Comparison of ENCODE assay signal across 8 mouse cellular contexts in genomic region chr3:41042195-41042938, GRCm38 (mm10). TPM values are rescaled to one million over a fixed set of nuclear protein-coding genes. Genes with fewer than 3 reads are reported as not detected.
A peak's percentile ranks its signal among the peaks of the same experiment; 100 is the strongest.
DNase-seq lines count a peak whose midpoint lies in the region; ATAC-seq and TF ChIP-seq lines count a peak whose summit lies in the region.

No protein-coding gene starts in this region.

- DNase-seq in forebrain, embryonic 10.5 days (ENCODE audit: extremely low spot score, low spot score): peak; percentile 27
- no peak for DNase-seq in forebrain, embryonic 11.5 days (ENCODE audit: low spot score)
- DNase-seq in right cerebral cortex, postnatal 4 days: peak; percentile 14
- no peak for DNase-seq in right cerebral cortex, postnatal 36 days (ENCODE audit: low spot score in 2 of 2)
- peak; percentile 69 to 76 for DNase-seq in cerebellum, postnatal 10 days
- DNase-seq in heart, postnatal 4 days: peak; percentile 49
- peak; percentile 59 for DNase-seq in stomach, postnatal 0 days (ENCODE audit: low spot score)

- WGBS in forebrain, embryonic 10.5 days: 87% methylated on average over 4 of the region's 4 CpGs
- WGBS in forebrain, embryonic 11.5 days: 85% methylated on average over 4 of the region's 4 CpGs
- 74% methylated on average over 4 of the region's 4 CpGs for WGBS in lung, embryonic 16.5 days
- WGBS in stomach, postnatal 0 days: 76% methylated on average over 4 of the region's 4 CpGs

- H3K4me2 ChIP-seq in forebrain, embryonic 11.5 days (ENCODE audit: low read depth, low read length, severe bottlenecking): no peak overlapping the region
- no peak overlapping the region for H3K4me2 ChIP-seq in lung, embryonic 16.5 days (ENCODE audit: low read depth, low read length)
- no peak overlapping the region for H3K4me2 ChIP-seq in stomach, postnatal 0 days (replicated peaks; ENCODE audit: low read depth)

- no peaks in the 10 kb centered on the region for H3K9me3 ChIP-seq in forebrain, embryonic 10.5 days
- no peaks in the 10 kb centered on the region for H3K9me3 ChIP-seq in forebrain, embryonic 11.5 days (ENCODE audit: control insufficient read depth, low read length)
- H3K9me3 ChIP-seq in lung, embryonic 16.5 days (ENCODE audit: control insufficient read depth, low read length): no peaks in the 10 kb centered on the region
- no peaks in the 10 kb centered on the region for H3K9me3 ChIP-seq in stomach, postnatal 0 days (ENCODE audit: control insufficient read depth, low read length)

- H3K27me3 ChIP-seq in forebrain, embryonic 10.5 days (ENCODE audit: poor library complexity, severe bottlenecking): no peaks in the 10 kb centered on the region
- H3K27me3 ChIP-seq in forebrain, embryonic 11.5 days (ENCODE audit: control insufficient read depth, insufficient read depth, low read length): no peaks in the 10 kb centered on the region
- H3K27me3 ChIP-seq in lung, embryonic 16.5 days (ENCODE audit: control insufficient read depth, insufficient read depth, low read depth, low read length): no peaks in the 10 kb centered on the region
- no peaks in the 10 kb centered on the region for H3K27me3 ChIP-seq in stomach, postnatal 0 days (ENCODE audit: control insufficient read depth, insufficient read depth, low read length)

- H3K9ac ChIP-seq in forebrain, embryonic 11.5 days (ENCODE audit: low read length): no peak overlapping the region
- no peak overlapping the region for H3K9ac ChIP-seq in lung, embryonic 16.5 days (ENCODE audit: low read length)
- no peak overlapping the region for H3K9ac ChIP-seq in stomach, postnatal 0 days (ENCODE audit: low read length)

- H3K36me3 ChIP-seq in forebrain, embryonic 10.5 days (replicated peaks): no peaks in the 10 kb centered on the region
- H3K36me3 ChIP-seq in forebrain, embryonic 11.5 days (ENCODE audit: control insufficient read depth, insufficient read depth, low read length): no peaks in the 10 kb centered on the region
- H3K36me3 ChIP-seq in lung, embryonic 16.5 days (ENCODE audit: control insufficient read depth, insufficient read depth, low read length): no peaks in the 10 kb centered on the region
- no peaks in the 10 kb centered on the region for H3K36me3 ChIP-seq in stomach, postnatal 0 days (ENCODE audit: control insufficient read depth, insufficient read depth, low read length)

- no peak for ATAC-seq in forebrain, embryonic 11.5 days (replicated peaks; ENCODE audit: low FRiP score)
- peak; percentile 71; the same call in 1 of the 2 replicates for ATAC-seq in lung, embryonic 16.5 days (ENCODE audit: low read depth)
- peak; percentile 73; the same call in 1 of the 2 replicates for ATAC-seq in stomach, postnatal 0 days (ENCODE audit: low FRiP score, low TSS enrichment)

- TF ChIP-seq EP300 in stomach, postnatal 0 days (optimal IDR thresholded peaks at IDR 0.05): no peak

- TF ChIP-seq CTCF in stomach, postnatal 0 days (IDR thresholded peaks at IDR 0.05; ENCODE audit: low read depth): peak; percentile 92

- no peaks in the 10 kb centered on the region for H3K4me1 ChIP-seq in forebrain, embryonic 10.5 days
- H3K4me1 ChIP-seq in forebrain, embryonic 11.5 days (replicated peaks; ENCODE audit: control insufficient read depth, insufficient read depth, low read length): no peaks in the 10 kb centered on the region
- no peaks in the 10 kb centered on the region for H3K4me1 ChIP-seq in lung, embryonic 16.5 days (replicated peaks; ENCODE audit: control insufficient read depth, insufficient read depth, low read length)
- no peaks in the 10 kb centered on the region for H3K4me1 ChIP-seq in stomach, postnatal 0 days (replicated peaks; ENCODE audit: control insufficient read depth, insufficient read depth)

- no peak overlapping the region for H3K27ac ChIP-seq in forebrain, embryonic 10.5 days
- no peak overlapping the region for H3K27ac ChIP-seq in forebrain, embryonic 11.5 days (ENCODE audit: low read depth, low read length)
- H3K27ac ChIP-seq in lung, embryonic 16.5 days (ENCODE audit: low read length): no peak overlapping the region
- no peak overlapping the region for H3K27ac ChIP-seq in stomach, postnatal 0 days (replicated peaks)

- no peak overlapping the region for H3K4me3 ChIP-seq in forebrain, embryonic 10.5 days
- H3K4me3 ChIP-seq in forebrain, embryonic 11.5 days (ENCODE audit: low read depth, low read length): no peak overlapping the region
- no peak overlapping the region for H3K4me3 ChIP-seq in lung, embryonic 16.5 days (ENCODE audit: low read length)
- H3K4me3 ChIP-seq in stomach, postnatal 0 days (ENCODE audit: low read depth, low read length): no peak overlapping the region

RNA-seq across cellular contexts. Expression of gene Pgrmc2, which starts 40.5 kb away (rescaled TPM):
- 30.2 and 30.5 TPM in 2 replicates for polyA plus RNA-seq in forebrain, embryonic 10.5 days (2016; fragmentation: Nextera tagmentation; extraction: Ambion mirVana)
- polyA plus RNA-seq in forebrain, embryonic 11.5 days (2014; fragmentation: Nextera tagmentation; extraction: Ambion mirVana): 28.4 and 28.9 TPM in 2 replicates
- total RNA-seq in heart, postnatal 4 days (2021): 10 to 100 TPM; 55.1 to 56.1 TPM
- polyA plus RNA-seq in lung, embryonic 16.5 days (2015; fragmentation: Nextera tagmentation; extraction: Ambion mirVana): 24.0 and 24.8 TPM in 2 replicates
- polyA plus RNA-seq in stomach, postnatal 0 days (2015; fragmentation: Nextera tagmentation; extraction: Ambion mirVana): 31.2 and 32.5 TPM in 2 replicates

Comparison
In these comparisons a context has a peak if more than half of its experiments do, and no peak if none do; other contexts are left out.
1. DNase-seq: peak in forebrain, embryonic 10.5 days (single experiment), right cerebral cortex, postnatal 4 days (single experiment), cerebellum, postnatal 10 days (2 of 2), heart, postnatal 4 days (single experiment) and stomach, postnatal 0 days (single experiment); none in forebrain, embryonic 11.5 days (single experiment) and right cerebral cortex, postnatal 36 days (0 of 2).